Mouse (Mus musculus) ES-E14 (cell line): ENCODE measurements at regions not wholly inside any gene's neighbourhood (a gene's known extent, or its start where the extent isn't known, plus 50 kb on each side); places are given as distances from the start of the nearest gene placed in this dataset.
"Not testable (repeated sequence)": the region's sequence is repeated elsewhere in the genome, so short reads cannot be mapped to it uniquely, and the experiment has no call there.

Source experiments
- DNase-seq: peaks from one replicate; pipeline ENCODE4 v3.0.0-alpha.2; 2013; ENCODE audit warnings: low read depth, low spot score
- H3K27ac ChIP-seq: 2 replicates; pipeline ENCODE4 v1.5.1; 2012; ENCODE audit warnings: low read depth, mild to moderate bottlenecking, low read length, moderate library complexity, mixed read lengths; ENCODE audit not compliant: poor library complexity, insufficient read depth, severe bottlenecking
- H3K36me3 ChIP-seq: 2 replicates; pipeline ENCODE4 v1.6.1; 2012; ENCODE audit warnings: mild to moderate bottlenecking, low read length, moderate library complexity, mixed read lengths; ENCODE audit not compliant: control insufficient read depth, poor library complexity, insufficient read depth, severe bottlenecking
- H3K4me1 ChIP-seq, 2 experiments: fragments of 150-350 bp in 1 of 2; sonication (generic) in 1 of 2; 2 replicates each; pipeline ENCODE4 v1.6.1; 2012; ENCODE audit warnings: low read length in 2 of 2, mild to moderate bottlenecking in 1 of 2, mixed read lengths in 1 of 2; ENCODE audit not compliant: control insufficient read depth in 2 of 2, insufficient read depth in 2 of 2, poor library complexity in 1 of 2
- H3K4me3 ChIP-seq, 2 experiments: fragments of 150-350 bp in 1 of 2; sonication (generic) in 1 of 2; 2 replicates each; pipeline ENCODE4 v1.5.1; 2012; ENCODE audit warnings: low read length in 2 of 2, low read depth in 1 of 2, mild to moderate bottlenecking in 1 of 2, mixed read lengths in 1 of 2; ENCODE audit not compliant: insufficient read depth in 1 of 2, poor library complexity in 1 of 2, severe bottlenecking in 1 of 2
- H3K9ac ChIP-seq: 2 replicates; pipeline ENCODE4 v1.6.1; 2012; ENCODE audit warnings: low read depth, mild to moderate bottlenecking, low read length, mixed read lengths; ENCODE audit not compliant: poor library complexity, insufficient read depth, severe bottlenecking
- H3K9me3 ChIP-seq: fragments of 150-350 bp; sonication (generic); 2 replicates; pipeline ENCODE4 v1.6.1; 2012; ENCODE audit warnings: low read depth, mild to moderate bottlenecking, low read length; ENCODE audit not compliant: control insufficient read depth, insufficient read depth
- CHD2 ChIP-seq: IDR thresholded peaks from 2 replicates; pipeline ENCODE4 v1.6.1; 2014; ENCODE audit warnings: mild to moderate bottlenecking, low read depth, low read length, inconsistent platforms
- HCFC1 ChIP-seq: IDR thresholded peaks from 2 replicates; pipeline ENCODE4 v1.6.1; 2012; ENCODE audit warnings: low read length, inconsistent platforms, borderline replicate concordance; ENCODE audit not compliant: insufficient read depth
- MAFK ChIP-seq: IDR thresholded peaks from 2 replicates; pipeline ENCODE4 v1.6.1; 2014; ENCODE audit warnings: mild to moderate bottlenecking, low read depth, low read length, inconsistent platforms; ENCODE audit not compliant: insufficient read depth
- ZC3H11A ChIP-seq: IDR thresholded peaks from 2 replicates; pipeline ENCODE4 v1.6.1; 2012; ENCODE audit warnings: low read depth, mild to moderate bottlenecking, inconsistent platforms, low read length, borderline replicate concordance
- ZNF384 ChIP-seq: IDR thresholded peaks from 2 replicates; pipeline ENCODE4 v1.6.1; 2012; ENCODE audit warnings: low read depth, low read length, inconsistent platforms
- in situ Hi-C, 2 experiments: fragments of 600-800 bp; cut with MboI; formaldehyde crosslinking; loops; one replicate each; pipeline ENCODE4 v1.15.1; 2025; ENCODE audit warnings: low sequenced_read_pairs in 2 of 2, inconsistent platforms in 1 of 2; ENCODE audit not compliant: unreplicated experiment in 2 of 2

GRCm38 (mm10) chr12:46298926-46299325 is 519.8 kb downstream of the Nova1 start:
- no peak for TF ChIP-seq CHD2
- no peak for TF ChIP-seq HCFC1
- TF ChIP-seq MAFK: no peak
- TF ChIP-seq ZNF384: no peak
- Histone ChIP-seq H3K9me3 (no peaks in the 10 kb centered on the region), H3K36me3 (no peaks in the 10 kb centered on the region), H3K9ac (no peak overlapping the region), H3K27ac (no peak overlapping the region), H3K4me3 (no peak overlapping the region), H3K4me1 (no peaks in the 10 kb centered on the region)
- in situ Hi-C loops: no loop called here
- no peak for DNase-seq

GRCm38 (mm10) chr12:46284519-46284918 is 534.2 kb downstream of the Nova1 start:
- in situ Hi-C loops: no loop called here

GRCm38 (mm10) chr12:46248402-46249018 is 570.2 kb downstream of the Nova1 start:
- in situ Hi-C loops: no loop called here
- H3K36me3 ChIP-seq: no peaks in the 10 kb centered on the region
- no peak overlapping the region for H3K27ac ChIP-seq

More at GRCm38 (mm10) chr12:46284519-46284918, 534.2 kb downstream of the Nova1 start:
- TF ChIP-seq CHD2 (no peak), MAFK (no peak), HCFC1 (no peak), ZC3H11A (no peak), ZNF384 (no peak)
- Histone ChIP-seq H3K4me1 (no peaks in the 10 kb centered on the region), H3K9me3 (no peaks in the 10 kb centered on the region), H3K9ac (no peak overlapping the region), H3K4me3 (no peak overlapping the region), H3K36me3 (no peaks in the 10 kb centered on the region), H3K27ac (no peak overlapping the region)
- DNase-seq: no peak

GRCm38 (mm10) chr12:46244925-46245324 is 573.8 kb downstream of the Nova1 start:
- no peak for DNase-seq
- no peak overlapping the region for H3K4me3 ChIP-seq
- H3K36me3 ChIP-seq: no peaks in the 10 kb centered on the region
- H3K4me1 ChIP-seq: no peaks in the 10 kb centered on the region
- no peak overlapping the region for H3K9ac ChIP-seq
- TF ChIP-seq ZC3H11A (no peak), ZNF384 (no peak), HCFC1 (no peak), CHD2 (no peak), MAFK (no peak)
- H3K9me3 ChIP-seq: no peaks in the 10 kb centered on the region
- in situ Hi-C loops: no loop called here
- no peak overlapping the region for H3K27ac ChIP-seq

More at GRCm38 (mm10) chr12:46248402-46249018, 570.2 kb downstream of the Nova1 start:
- DNase-seq: no peak
- no peak overlapping the region for H3K4me3 ChIP-seq
- no peak for TF ChIP-seq MAFK
- TF ChIP-seq ZNF384: no peak
- TF ChIP-seq CHD2: no peak
- TF ChIP-seq ZC3H11A: no peak
- TF ChIP-seq HCFC1: no peak
- no peaks in the 10 kb centered on the region for H3K9me3 ChIP-seq
- H3K9ac ChIP-seq: no peak overlapping the region
- no peaks in the 10 kb centered on the region for H3K4me1 ChIP-seq

- no peaks in the 10 kb centered on the region for H3K36me3 ChIP-seq
- no peaks in the 10 kb centered on the region for H3K9me3 ChIP-seq
- no peak for DNase-seq
- H3K4me3 ChIP-seq: no peak overlapping the region
- no peaks in the 10 kb centered on the region for H3K4me1 ChIP-seq
- no peak overlapping the region for H3K27ac ChIP-seq
- in situ Hi-C loops: no loop called here
- TF ChIP-seq MAFK (no peak), ZNF384 (no peak), ZC3H11A (no peak), HCFC1 (no peak), CHD2 (no peak)
- no peak overlapping the region for H3K9ac ChIP-seq
These were observed 586.4 kb downstream of the Nova1 start for GRCm38 (mm10) chr12:46232359-46232758.

- H3K27ac ChIP-seq, H3K4me3 ChIP-seq, H3K36me3 ChIP-seq, H3K9ac ChIP-seq, in situ Hi-C loops, H3K4me1 ChIP-seq, H3K9me3 ChIP-seq, DNase-seq: not testable (repeated sequence)
These were observed 603.4 kb downstream of the Nova1 start for GRCm38 (mm10) chr12:46215328-46215727.
